Mouse (Mus musculus) limb, embryonic 12.5 days (tissue): Measurements from ENCODE around the gene Pkd1l1. TPM values are rescaled to one million over a fixed set of nuclear protein-coding genes. Genes with fewer than 3 reads are reported as not detected.

Experiments
- ATAC-seq: fragments of 200-750 bp; cut with Nextera tagmentation; 2 replicates; pipeline ENCODE4 v1.8.0; 2017; ENCODE audit warnings: low read depth, moderate TSS enrichment; ENCODE audit not compliant: insufficient number of reproducible peaks, insufficient read depth, low FRiP score, low TSS enrichment
- H3K27ac ChIP-seq: fragments of 300-500 bp; sonication (generic); 2 replicates; pipeline ENCODE4 v1.5.1; 2016; ENCODE audit warnings: mild to moderate bottlenecking, moderate library complexity
- H3K27me3 ChIP-seq: fragments of 300-500 bp; sonication (generic); 2 replicates; pipeline ENCODE4 v1.6.1; 2016; ENCODE audit warnings: mild to moderate bottlenecking, moderate library complexity
- H3K36me3 ChIP-seq: fragments of 300-500 bp; sonication (generic); 2 replicates; pipeline ENCODE4 v1.6.1; 2016; ENCODE audit warnings: mild to moderate bottlenecking, moderate library complexity
- H3K4me1 ChIP-seq: fragments of 300-500 bp; sonication (generic); replicated peaks from 2 replicates; pipeline ENCODE4 v1.6.1; 2016
- H3K4me2 ChIP-seq: fragments of 300-500 bp; sonication (generic); 2 replicates; pipeline ENCODE4 v1.6.1; 2016; ENCODE audit warnings: mild to moderate bottlenecking, moderate library complexity
- H3K4me3 ChIP-seq: fragments of 300-500 bp; sonication (generic); replicated peaks from 2 replicates; pipeline ENCODE4 v1.5.1; 2016; ENCODE audit warnings: mild to moderate bottlenecking
- H3K9ac ChIP-seq: fragments of 300-500 bp; sonication (generic); replicated peaks from 2 replicates; pipeline ENCODE4 v1.6.1; 2016; ENCODE audit warnings: mild to moderate bottlenecking, moderate library complexity
- H3K9me3 ChIP-seq: fragments of 300-500 bp; sonication (generic); 2 replicates; pipeline ENCODE4 v1.6.1; 2016; ENCODE audit warnings: mild to moderate bottlenecking, moderate library complexity
- WGBS: fragments of 180-500 bp; shearing (Covaris S2); methylation state at CpG from one replicate; pipeline ENCODE4 v1.1.7; 2016; 5-methylcytosine and 5-hydroxymethylcytosine counted together
- polyA plus RNA-seq: library from polyadenylated mRNA; unstranded; fragments of >200 nt; fragmentation: Nextera tagmentation; extraction: Ambion mirVana; gene quantifications from 2 replicates; pipeline ENCODE4 v1.2.1, GENCODE M21; 2016

The Pkd1l1 gene
- 0.04 and 0.05 TPM in 2 replicates for polyA plus RNA-seq

- Histone ChIP-seq H3K27me3 (peaks cover 12% of the 10 kb centered on the region), H3K9me3 (no peaks in the 10 kb centered on the region), H3K36me3 (no peaks in the 10 kb centered on the region), H3K4me2 (no peak within 1 kb of the TSS), H3K9ac (no peak within 1 kb of the TSS), H3K27ac (no peak within 1 kb of the TSS), H3K4me3 (no peak within 1 kb of the TSS), H3K4me1 (peaks cover 6% of the 10 kb centered on the region)
- ATAC-seq = no peak
- 70% methylated on average over 3 of the region's 3 CpGs for WGBS
These were observed at the start of gene Pkd1l1 for GRCm38 (mm10) chr11:8973166-8973565. TSS of gene Pkd1l1 (minus strand) at chr11:8973266.

- ATAC-seq = no peak
- H3K4me2 ChIP-seq = no peak overlapping the region
- H3K9me3 ChIP-seq = no peaks in the 10 kb centered on the region
- H3K36me3 ChIP-seq = no peaks in the 10 kb centered on the region
- WGBS = 91% methylated on average over 5 of the region's 5 CpGs
- no peaks in the 10 kb centered on the region for H3K4me1 ChIP-seq
- peaks cover 21% of the 10 kb centered on the region for H3K27me3 ChIP-seq
- H3K27ac ChIP-seq = no peak overlapping the region
- H3K9ac ChIP-seq = no peak overlapping the region
- no peak overlapping the region for H3K4me3 ChIP-seq
These were observed 47.1 kb upstream of the Pkd1l1 start for GRCm38 (mm10) chr11:9020207-9020606.

- Histone ChIP-seq H3K27me3 (peaks cover 19% of the 10 kb centered on the region), H3K4me1 (no peaks in the 10 kb centered on the region), H3K9ac (no peak overlapping the region), H3K4me3 (no peak overlapping the region), H3K4me2 (no peak overlapping the region), H3K9me3 (no peaks in the 10 kb centered on the region), H3K27ac (no peak overlapping the region), H3K36me3 (no peaks in the 10 kb centered on the region)
- no peak for ATAC-seq
- 76% methylated on average over 6 of the region's 6 CpGs for WGBS
These were observed 45.6 kb upstream of the Pkd1l1 start for GRCm38 (mm10) chr11:9018491-9019267.

- peaks cover 22% of the 10 kb centered on the region for H3K27me3 ChIP-seq
- H3K4me3 ChIP-seq = no peak overlapping the region
- 42% methylated on average over 3 of the region's 3 CpGs for WGBS
These were observed 41.7 kb upstream of the Pkd1l1 start for GRCm38 (mm10) chr11:9014740-9015139.

GRCm38 (mm10) chr11:9011348-9011747 is 38.3 kb upstream of the Pkd1l1 start:
- peak overlapping the region; percentile 88 for H3K9ac ChIP-seq
- H3K4me2 ChIP-seq = peak overlapping the region; percentile 69
- H3K27ac ChIP-seq = peak overlapping the region; percentile 96
- peaks cover 9% of the 10 kb centered on the region for H3K4me1 ChIP-seq
- peaks cover 12% of the 10 kb centered on the region; the same call in 1 of the 2 replicates for H3K27me3 ChIP-seq
- no peaks in the 10 kb centered on the region for H3K9me3 ChIP-seq
- 0% methylated on average over 3 of the region's 3 CpGs for WGBS
- peak overlapping the region; percentile 72 for H3K4me3 ChIP-seq
- ATAC-seq = peak; percentile 21; the same call in 1 of the 2 replicates
- peaks cover 16% of the 10 kb centered on the region for H3K36me3 ChIP-seq

More at GRCm38 (mm10) chr11:9014740-9015139, 41.7 kb upstream of the Pkd1l1 start:
- no peak for ATAC-seq
- Histone ChIP-seq H3K9me3 (no peaks in the 10 kb centered on the region), H3K4me2 (no peak overlapping the region), H3K9ac (no peak overlapping the region), H3K36me3 (no peaks in the 10 kb centered on the region), H3K27ac (no peak overlapping the region), H3K4me1 (peaks cover 6% of the 10 kb centered on the region)

- Histone ChIP-seq H3K27ac (peak within 1 kb of the TSS; percentile 96), H3K9ac (peak within 1 kb of the TSS; percentile 88), H3K4me1 (peaks cover 9% of the 10 kb centered on the region), H3K36me3 (peaks cover 19% of the 10 kb centered on the region), H3K4me2 (peak within 1 kb of the TSS; percentile 69), H3K4me3 (peak within 1 kb of the TSS; percentile 72), H3K9me3 (no peaks in the 10 kb centered on the region), H3K27me3 (peaks cover 9% of the 10 kb centered on the region; the same call in 1 of the 2 replicates)
- WGBS = under 1% methylated on average over 43 of the region's 43 CpGs
- ATAC-seq = peak; percentile 94
These were observed 37.8 kb upstream of the Pkd1l1 start, which contains the start of gene Hus1 for GRCm38 (mm10) chr11:9010853-9011339. TSS of gene Hus1 (minus strand) at chr11:9011191.

- Histone ChIP-seq H3K27ac (peak overlapping the region; percentile 96), H3K27me3 (peaks cover 6% of the 10 kb centered on the region; the same call in 1 of the 2 replicates), H3K4me1 (peaks cover 9% of the 10 kb centered on the region), H3K9me3 (no peaks in the 10 kb centered on the region), H3K4me3 (peak overlapping the region; percentile 72), H3K9ac (peak overlapping the region; percentile 88), H3K36me3 (peaks cover 24% of the 10 kb centered on the region), H3K4me2 (peak overlapping the region; percentile 69)
- peak; percentile 69; the same call in 1 of the 2 replicates for ATAC-seq
- WGBS = under 1% methylated on average over 7 of the region's 7 CpGs
These were observed 37.4 kb upstream of the Pkd1l1 start for GRCm38 (mm10) chr11:9010416-9010815.

- Histone ChIP-seq H3K36me3 (peaks cover 40% of the 10 kb centered on the region), H3K9me3 (no peaks in the 10 kb centered on the region), H3K4me3 (no peak overlapping the region), H3K4me1 (peaks cover 9% of the 10 kb centered on the region), H3K27me3 (peaks cover 3% of the 10 kb centered on the region; the same call in 1 of the 2 replicates), H3K27ac (no peak overlapping the region), H3K9ac (no peak overlapping the region), H3K4me2 (no peak overlapping the region)
- ATAC-seq = no peak
- 92% methylated on average over 5 of the region's 5 CpGs for WGBS
These were observed 35.7 kb upstream of the Pkd1l1 start for GRCm38 (mm10) chr11:9008761-9009160.

GRCm38 (mm10) chr11:8988084-8988483 is 15.0 kb upstream of the Pkd1l1 start:
- H3K36me3 ChIP-seq = peaks cover 21% of the 10 kb centered on the region
- no peak overlapping the region for H3K9ac ChIP-seq
- H3K4me3 ChIP-seq = no peak overlapping the region
- H3K4me1 ChIP-seq = peaks cover 4% of the 10 kb centered on the region; the same call in 1 of the 2 replicates
- 78% methylated on average over 4 of the region's 4 CpGs for WGBS
- no peak for ATAC-seq
- no peaks in the 10 kb centered on the region for H3K9me3 ChIP-seq
- no peak overlapping the region for H3K27ac ChIP-seq
- no peak overlapping the region for H3K4me2 ChIP-seq
- H3K27me3 ChIP-seq = 0 out of 2 replicates have a peak, but pooled peaks cover 2% of the 10 kb centered on the region

GRCm38 (mm10) chr11:8986058-8986457 is 13.0 kb upstream of the Pkd1l1 start:
- Histone ChIP-seq H3K4me3 (no peak overlapping the region), H3K36me3 (peaks cover 3% of the 10 kb centered on the region; the same call in 1 of the 2 replicates), H3K27me3 (0 out of 2 replicates have a peak, but pooled peaks cover 4% of the 10 kb centered on the region), H3K4me1 (peaks cover 4% of the 10 kb centered on the region; the same call in 1 of the 2 replicates), H3K9ac (no peak overlapping the region), H3K4me2 (no peak overlapping the region), H3K9me3 (no peaks in the 10 kb centered on the region), H3K27ac (no peak overlapping the region)
- ATAC-seq = no peak

GRCm38 (mm10) chr11:8983237-8983861 is 10.3 kb upstream of the Pkd1l1 start:
- Histone ChIP-seq H3K4me1 (peaks cover 4% of the 10 kb centered on the region; the same call in 1 of the 2 replicates), H3K27me3 (peaks cover 7% of the 10 kb centered on the region; the same call in 1 of the 2 replicates), H3K9ac (no peak overlapping the region), H3K4me3 (no peak overlapping the region), H3K9me3 (no peaks in the 10 kb centered on the region), H3K36me3 (no peaks in the 10 kb centered on the region), H3K4me2 (no peak overlapping the region), H3K27ac (no peak overlapping the region)
- 42% methylated on average over 6 of the region's 6 CpGs for WGBS
- peak; percentile 31; the same call in 1 of the 2 replicates for ATAC-seq
